Mouse (Mus musculus): ENCODE data around the gene Znrd1as.

Gene Znrd1as

DNA sequence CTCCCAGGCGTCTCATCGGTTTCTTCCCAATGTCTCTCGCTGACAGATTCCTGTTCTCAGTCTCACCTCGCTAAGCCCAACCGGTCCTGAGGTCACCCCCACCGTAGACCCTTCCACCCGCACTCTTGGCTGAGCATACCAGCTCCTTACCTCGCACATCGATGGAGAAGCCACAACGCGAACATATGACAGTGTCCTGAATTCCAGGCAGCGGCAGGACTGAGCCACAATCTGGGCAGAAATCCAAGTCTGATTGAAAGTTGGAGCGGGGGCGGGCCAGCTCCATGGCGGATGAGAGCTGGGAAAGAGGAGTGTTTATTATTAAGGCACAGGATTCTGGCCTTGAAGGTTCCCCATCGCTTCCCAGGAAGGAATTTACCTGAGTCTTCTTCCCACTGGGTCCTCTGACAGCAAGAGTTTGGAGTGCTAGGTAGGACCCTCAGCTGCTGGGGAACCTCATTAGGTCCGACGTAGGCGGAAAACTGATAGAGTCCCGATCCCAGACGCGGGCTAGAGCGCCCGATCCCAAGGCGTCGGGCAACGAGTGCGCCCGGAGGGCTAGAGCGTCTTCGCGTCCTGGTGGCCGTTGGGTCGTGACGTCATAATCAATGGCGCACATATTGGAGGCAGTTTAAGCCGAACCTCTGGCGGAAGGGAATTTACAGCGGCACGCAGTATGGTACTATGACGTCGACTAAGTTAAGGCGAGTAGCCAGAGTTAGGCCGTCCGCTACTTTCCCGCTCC lies at the start of gene Znrd1as, which contains the start of gene Znrd1:
Gene Znrd1as (plus strand): TSS at position 594 of the 745 bp plus-strand sequence.
Gene Znrd1 (minus strand): TSS at position 561 of the 745 bp plus-strand sequence.
- DNase-seq (ENCODE audit: low read depth, low spot score) = peak; percentile 98

DNA sequence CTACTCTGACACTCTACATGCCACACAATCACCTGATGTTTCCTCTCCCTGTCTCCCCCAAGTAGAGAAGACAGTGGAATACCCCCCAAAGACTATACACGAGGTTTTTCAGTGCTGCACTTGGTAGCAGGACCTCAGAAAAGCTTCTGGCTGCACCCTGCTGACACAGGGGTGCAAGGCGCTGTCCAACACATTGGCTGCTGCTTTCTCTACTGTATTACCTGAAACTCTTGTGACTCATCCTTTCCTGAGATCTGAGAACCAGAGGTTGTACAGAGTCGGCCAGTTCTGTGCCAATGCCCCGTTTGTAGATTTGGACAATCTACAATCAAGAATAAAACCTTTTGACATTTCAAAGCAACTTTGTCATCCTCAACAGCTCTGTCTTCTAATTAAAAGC lies 48.6 kb upstream of the Znrd1as start:
- no peak for DNase-seq (ENCODE audit: low read depth, low spot score)

DNA sequence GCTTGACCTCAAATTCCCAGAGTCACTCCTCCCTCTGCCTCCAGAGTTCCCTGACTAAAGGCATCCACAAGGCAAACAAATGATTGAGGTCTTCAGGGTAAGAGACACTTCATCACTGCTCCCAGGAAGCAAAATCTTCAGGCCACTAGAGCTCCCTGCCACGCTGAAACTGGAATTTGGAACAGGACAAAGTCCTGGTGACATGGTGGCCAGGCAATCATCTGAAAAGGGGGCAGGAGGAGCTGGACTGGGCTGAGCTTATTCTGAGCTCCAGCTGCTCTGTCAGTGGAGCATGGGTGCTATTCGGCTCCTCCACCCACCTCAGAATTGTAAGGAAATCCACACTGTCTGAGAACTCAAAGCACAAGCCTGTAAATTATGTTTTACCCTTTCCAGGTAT lies 46.4 kb upstream of the Znrd1as start:
- no peak for DNase-seq (ENCODE audit: low read depth, low spot score)

GRCm38 (mm10) chr17:36914108-36914507 lies 44.3 kb upstream of the Znrd1as start:
- DNase-seq (ENCODE audit: low read depth, low spot score) = peak; percentile 91

- peak; percentile 81 for DNase-seq (ENCODE audit: low read depth, low spot score)
These were observed 43.3 kb upstream of the Znrd1as start for GRCm38 (mm10) chr17:36915076-36915475.

GRCm38 (mm10) chr17:36920239-36920638 lies 38.2 kb upstream of the Znrd1as start:
- no peak for DNase-seq (ENCODE audit: low read depth, low spot score)

DNA sequence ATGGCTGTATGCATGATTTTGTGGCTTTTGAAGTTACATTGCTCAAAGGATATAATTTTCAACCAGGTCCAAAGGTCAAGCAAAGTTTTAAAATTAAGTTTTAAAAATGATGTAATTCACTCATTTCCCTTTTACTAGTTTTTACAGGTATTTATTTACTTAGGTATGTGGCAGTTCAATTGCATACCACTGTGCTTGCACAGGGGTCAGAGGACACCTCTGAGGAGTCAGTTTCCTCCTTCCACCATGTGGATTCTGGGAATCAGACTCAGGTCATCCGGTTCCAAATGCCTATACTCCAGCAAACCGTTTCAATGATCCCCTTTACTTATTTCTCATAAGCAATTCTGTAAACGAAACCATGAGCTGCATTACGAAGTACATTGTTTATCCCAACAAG lies 35.7 kb upstream of the Znrd1as start:
- no peak for DNase-seq (ENCODE audit: low read depth, low spot score)

- DNase-seq (ENCODE audit: low read depth, low spot score) = no peak
These were observed 34.9 kb upstream of the Znrd1as start for GRCm38 (mm10) chr17:36923491-36923890.

DNA sequence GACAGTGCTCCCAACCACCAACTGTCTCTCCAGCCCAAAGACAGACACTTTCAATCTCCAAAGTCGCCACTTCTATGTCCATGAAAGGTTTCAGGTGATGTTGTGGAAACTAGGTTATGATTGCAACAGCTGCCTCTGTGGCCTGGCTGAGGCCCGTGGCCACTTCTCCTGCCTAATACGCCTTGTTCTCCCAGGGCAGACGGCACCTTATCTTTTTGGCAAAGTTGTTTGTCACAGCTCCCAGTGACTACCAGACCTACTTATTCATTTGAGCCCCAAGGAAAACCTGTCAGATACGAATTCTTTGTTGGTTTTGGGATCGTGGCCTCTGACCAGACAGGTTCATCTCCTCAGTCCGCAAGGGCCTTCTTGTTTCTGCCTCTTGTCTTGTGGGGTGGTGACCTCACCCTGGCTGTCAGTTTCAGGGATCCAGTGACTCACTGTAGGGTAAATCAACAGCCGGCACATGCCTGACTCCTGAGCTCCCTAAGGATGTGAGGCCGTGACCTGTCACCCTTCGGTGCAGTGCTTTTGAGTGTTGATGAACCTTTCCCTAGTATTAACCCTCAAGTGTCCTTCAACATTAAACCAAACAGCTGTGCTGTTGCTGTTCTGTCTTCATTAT lies 30.8 kb upstream of the Znrd1as start:
- no peak for DNase-seq (ENCODE audit: low read depth, low spot score)

GRCm38 (mm10) chr17:36929236-36929932 lies 29.0 kb upstream of the Znrd1as start:
- DNase-seq (ENCODE audit: low read depth, low spot score) = no peak

GRCm38 (mm10) chr17:36930233-36930632 lies 28.2 kb upstream of the Znrd1as start:
- DNase-seq (ENCODE audit: low read depth, low spot score) = no peak

GRCm38 (mm10) chr17:36931130-36931529 lies 27.3 kb upstream of the Znrd1as start:
- peak; percentile 42 for DNase-seq (ENCODE audit: low read depth, low spot score)

- DNase-seq (ENCODE audit: low read depth, low spot score) = peak; percentile 95
These were observed 26.6 kb upstream of the Znrd1as start for GRCm38 (mm10) chr17:36931806-36932205.

DNA sequence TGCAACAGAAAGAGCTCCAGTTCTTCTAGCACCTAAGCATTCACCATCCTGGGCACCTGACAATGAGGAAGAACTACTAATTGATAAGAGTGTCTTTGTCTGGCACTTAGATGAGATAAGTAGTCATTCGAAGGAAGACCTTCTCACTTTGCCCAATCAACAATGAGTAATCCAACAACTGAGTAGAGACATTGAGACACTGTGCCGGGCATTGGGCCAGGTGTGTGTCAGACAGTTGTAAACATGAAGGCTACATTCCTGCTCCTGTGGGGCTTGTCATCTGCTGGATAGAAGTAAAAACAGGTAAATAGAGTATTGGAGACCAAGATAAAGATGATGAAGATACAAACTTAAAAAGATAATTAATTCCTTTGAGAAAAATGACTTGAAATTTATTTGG lies 20.3 kb upstream of the Znrd1as start:
- DNase-seq (ENCODE audit: low read depth, low spot score) = peak; percentile 76

DNA sequence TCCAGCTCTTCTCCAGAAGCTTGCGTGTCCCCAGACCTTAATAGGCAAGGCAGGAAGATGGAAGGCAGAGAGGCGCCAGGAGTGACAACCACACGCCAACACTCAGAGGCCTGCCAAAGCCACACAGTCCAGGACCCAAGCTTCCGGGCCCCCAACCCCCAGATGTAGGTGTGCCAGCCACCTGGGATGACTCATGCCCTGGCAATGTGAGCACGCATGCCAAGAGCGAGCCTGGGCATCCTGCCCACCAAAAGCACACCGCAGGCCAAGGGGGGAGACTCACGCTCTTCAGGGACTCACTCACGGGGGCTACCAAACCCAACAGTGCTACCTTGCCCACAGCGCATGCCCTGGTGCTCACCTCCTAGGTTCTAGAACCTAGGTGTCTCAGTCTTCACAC lies 16.0 kb upstream of the Znrd1as start:
- no peak for DNase-seq (ENCODE audit: low read depth, low spot score)

- no peak for DNase-seq (ENCODE audit: low read depth, low spot score)
These were observed 15.5 kb upstream of the Znrd1as start, which contains the start of gene Rnf39 for GRCm38 (mm10) chr17:36942791-36943471. Rnf39 (plus strand) TSS chr17:36942918.

DNA sequence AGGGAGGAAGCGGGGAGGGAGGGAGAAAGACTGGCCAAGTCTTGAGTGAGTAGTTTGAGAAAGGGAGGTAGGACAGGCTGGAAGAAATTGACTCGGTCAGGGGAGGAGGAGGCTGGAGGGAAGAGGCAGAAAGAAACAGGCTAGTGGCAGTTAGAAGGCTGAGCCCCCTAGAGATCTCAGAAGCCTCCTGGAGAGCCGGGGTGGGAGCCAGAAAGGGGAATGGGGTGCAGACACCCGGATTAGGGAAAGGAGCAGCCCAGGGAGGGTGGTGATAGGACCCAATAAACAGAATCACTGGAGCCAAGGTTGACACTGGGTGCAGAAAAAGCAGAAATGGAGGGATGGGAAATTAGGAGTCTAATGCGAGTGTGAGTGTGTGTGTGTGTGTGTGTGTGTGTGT lies 14.7 kb upstream of the Znrd1as start:
- DNase-seq (ENCODE audit: low read depth, low spot score) = no peak

- no peak for DNase-seq (ENCODE audit: low read depth, low spot score)
These were observed 14.1 kb upstream of the Znrd1as start for GRCm38 (mm10) chr17:36944121-36944775.

DNA sequence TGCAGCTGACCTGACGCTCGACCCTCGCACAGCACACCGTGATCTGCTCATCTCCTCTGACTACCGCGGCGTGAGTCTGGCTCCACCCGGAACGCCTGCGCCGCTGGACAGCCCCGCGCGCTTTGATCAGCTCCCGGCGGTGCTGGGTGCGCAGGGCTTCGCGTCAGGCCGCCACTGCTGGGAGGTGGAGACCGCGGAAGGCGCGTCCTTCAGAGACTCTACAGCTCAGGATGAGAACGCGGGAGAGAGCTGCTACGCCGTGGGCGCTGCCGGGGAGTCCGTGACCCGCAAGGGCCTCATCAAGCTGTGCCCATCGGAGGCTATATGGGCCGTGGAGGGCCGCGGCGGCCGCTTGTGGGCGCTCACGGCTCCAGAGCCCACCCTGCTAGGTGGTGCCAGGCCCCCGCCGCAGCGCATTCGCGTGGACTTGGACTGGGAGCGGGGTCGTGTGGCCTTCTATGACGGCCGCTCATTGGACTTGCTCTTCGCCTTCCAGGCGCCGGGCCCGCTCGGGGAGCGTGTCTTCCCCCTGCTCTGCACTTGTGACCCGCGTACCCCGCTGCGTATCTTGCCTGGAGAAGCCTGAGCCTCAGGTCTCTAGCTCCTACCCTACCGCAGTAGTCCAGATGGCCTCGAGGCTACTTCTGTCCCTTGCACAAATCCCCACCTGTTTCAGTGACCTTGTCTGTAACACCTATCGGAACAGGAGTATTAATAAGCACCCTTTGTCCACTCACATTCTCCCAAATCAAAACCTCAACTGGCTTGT lies 11.2 kb upstream of the Znrd1as start:
- no peak for DNase-seq (ENCODE audit: low read depth, low spot score)

GRCm38 (mm10) chr17:36948286-36948685 lies 10.1 kb upstream of the Znrd1as start:
- DNase-seq (ENCODE audit: low read depth, low spot score) = no peak

DNA sequence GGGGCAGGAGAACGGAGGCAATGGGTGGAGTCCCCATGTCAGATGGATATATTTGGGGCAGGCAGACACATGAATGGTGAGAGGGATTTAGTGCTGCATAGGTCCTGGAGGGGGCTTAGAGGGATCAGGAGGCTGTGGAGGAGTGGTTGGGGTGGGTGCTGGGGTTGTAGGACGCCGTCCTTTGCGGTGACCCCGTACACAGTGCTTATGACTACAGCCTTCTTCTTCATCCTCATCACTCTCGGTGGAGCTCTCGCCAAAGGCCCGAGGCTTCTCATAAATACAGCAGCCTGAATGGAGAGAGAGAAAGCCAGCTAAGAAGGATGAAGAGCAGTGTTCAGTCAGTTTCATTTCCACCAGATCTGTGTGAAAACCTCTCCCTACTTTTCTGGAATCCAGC lies 9.1 kb upstream of the Znrd1as start:
- DNase-seq (ENCODE audit: low read depth, low spot score) = no peak

Data from 3T3-L1 (cell line).